Mouse (Mus musculus) liver, embryonic 15.5 days (tissue): ENCODE data around the gene Slc7a6. TPM values are rescaled to one million over a fixed set of nuclear protein-coding genes. Genes with fewer than 3 reads are reported as not detected.
A peak's percentile ranks its signal among the peaks of the same experiment; 100 is the strongest.

ENCODE experiments used
- ATAC-seq: fragments of 200-750 bp; cut with Nextera tagmentation; 2 replicates; pipeline ENCODE4 v1.8.0; 2017; ENCODE audit warnings: moderate number of reproducible peaks, mild to moderate bottlenecking, moderate library complexity; ENCODE audit not compliant: insufficient read depth
- H3K27ac ChIP-seq: fragments of 300-500 bp; sonication (generic); replicated peaks from 2 replicates; pipeline ENCODE4 v1.5.1; 2015; ENCODE audit warnings: mild to moderate bottlenecking, inconsistent platforms
- H3K27me3 ChIP-seq: fragments of 300-500 bp; sonication (generic); 2 replicates; pipeline ENCODE4 v1.6.1; 2015; ENCODE audit warnings: mild to moderate bottlenecking, inconsistent platforms
- H3K36me3 ChIP-seq: fragments of 300-500 bp; sonication (generic); replicated peaks from 2 replicates; pipeline ENCODE4 v1.6.1; 2015; ENCODE audit warnings: moderate library complexity, mild to moderate bottlenecking, inconsistent platforms
- H3K4me1 ChIP-seq: fragments of 300-500 bp; sonication (generic); replicated peaks from 2 replicates; pipeline ENCODE4 v1.6.1; 2015; ENCODE audit warnings: inconsistent platforms
- H3K4me2 ChIP-seq: fragments of 300-500 bp; sonication (generic); 2 replicates; pipeline ENCODE4 v1.6.1; 2015; ENCODE audit warnings: moderate library complexity, mild to moderate bottlenecking, inconsistent platforms
- H3K4me3 ChIP-seq: fragments of 300-500 bp; sonication (generic); replicated peaks from 2 replicates; pipeline ENCODE4 v1.5.1; 2015; ENCODE audit warnings: mild to moderate bottlenecking, inconsistent platforms
- H3K9ac ChIP-seq: fragments of 300-500 bp; sonication (generic); 2 replicates; pipeline ENCODE4 v1.6.1; 2015; ENCODE audit warnings: moderate library complexity, mild to moderate bottlenecking, inconsistent platforms
- H3K9me3 ChIP-seq: fragments of 300-500 bp; sonication (generic); replicated peaks from 2 replicates; pipeline ENCODE4 v1.6.1; 2016; ENCODE audit warnings: inconsistent platforms
- WGBS: fragments of 180-500 bp; shearing (Covaris S2); methylation state at CpG from one replicate; pipeline ENCODE4 v1.1.7; 2015; ENCODE audit warnings: mixed read lengths; ENCODE audit not compliant: insufficient replicate concordance; 5-methylcytosine and 5-hydroxymethylcytosine counted together
- polyA plus RNA-seq: library from polyadenylated mRNA; unstranded; fragments of >200 nt; fragmentation: Nextera tagmentation; extraction: Ambion mirVana; gene quantifications from 2 replicates; pipeline ENCODE4 v1.2.1, GENCODE M21; 2015

Slc7a6 gene
- polyA plus RNA-seq, 1 experiment from 2014 or later, result 5.1 TPM

DNA sequence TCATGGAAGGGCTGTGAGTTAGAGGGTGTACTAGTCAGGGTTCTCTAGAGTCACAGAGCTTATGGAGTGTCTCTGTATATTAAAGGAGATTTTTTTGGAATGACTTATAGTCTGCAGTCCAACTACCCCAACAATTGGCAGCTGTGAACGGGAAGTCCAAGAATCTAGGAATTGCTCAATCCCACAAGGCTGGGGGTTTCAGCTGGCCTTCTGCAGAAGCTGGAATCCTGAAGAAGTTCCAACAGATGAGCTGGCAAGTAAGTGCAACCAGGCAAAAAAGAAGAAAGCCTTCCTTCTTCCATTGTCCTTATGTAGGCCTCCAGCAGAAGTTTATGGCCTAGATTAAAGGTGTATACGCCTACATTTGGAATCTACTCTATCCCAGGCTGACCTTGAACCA, 23.3 kb upstream of the Slc7a6 start:
- 67% methylated on average over 2 of the region's 2 CpGs for WGBS
- no peak for ATAC-seq

DNA sequence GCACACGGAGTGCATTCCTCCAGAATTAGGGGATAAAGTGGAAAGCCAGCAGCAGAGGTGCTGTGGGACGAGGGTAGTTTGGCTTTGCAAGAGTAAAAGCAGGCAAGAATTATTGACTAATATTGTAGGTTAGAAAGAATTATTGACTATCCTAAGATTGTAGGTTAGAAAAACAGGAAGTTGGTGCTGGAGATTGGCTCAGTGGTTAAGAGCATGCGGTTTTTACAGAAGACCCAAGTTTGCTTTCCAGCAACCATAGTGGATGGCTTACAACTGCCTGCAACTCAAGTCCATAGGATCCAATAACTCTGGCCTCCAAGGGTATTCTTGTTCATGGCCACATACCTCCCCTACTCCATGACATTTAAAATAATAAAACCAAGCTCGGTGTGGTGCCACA, 22.6 kb upstream of the Slc7a6 start:
- Histone ChIP-seq H3K36me3 (no peaks in the 10 kb centered on the region), H3K9me3 (no peaks in the 10 kb centered on the region), H3K27ac (no peak overlapping the region), H3K27me3 (no peaks in the 10 kb centered on the region; the same call in 1 of the 2 replicates), H3K4me1 (peaks cover 23% of the 10 kb centered on the region), H3K4me2 (no peak overlapping the region), H3K9ac (no peak overlapping the region), H3K4me3 (no peak overlapping the region)
- WGBS, result 55% methylated on average over 4 of the region's 4 CpGs
- ATAC-seq, result no peak

More for the DNA sequence above, 23.3 kb upstream of the Slc7a6 start:
- Histone ChIP-seq H3K9ac (no peak overlapping the region), H3K27ac (no peak overlapping the region), H3K4me3 (no peak overlapping the region), H3K4me1 (peaks cover 19% of the 10 kb centered on the region), H3K36me3 (no peaks in the 10 kb centered on the region), H3K9me3 (no peaks in the 10 kb centered on the region), H3K4me2 (no peak overlapping the region), H3K27me3 (peaks cover 2% of the 10 kb centered on the region)

- Histone ChIP-seq H3K36me3 (no peaks in the 10 kb centered on the region), H3K9me3 (no peaks in the 10 kb centered on the region), H3K27ac (no peak overlapping the region), H3K4me1 (peaks cover 28% of the 10 kb centered on the region), H3K9ac (no peak overlapping the region), H3K4me3 (no peak overlapping the region), H3K27me3 (no peaks in the 10 kb centered on the region; the same call in 1 of the 2 replicates), H3K4me2 (no peak overlapping the region)
- ATAC-seq, result no peak
- 68% methylated on average over 6 of the region's 6 CpGs for WGBS
Observed at GRCm38 (mm10) chr8:106147868-106148565, 20.6 kb upstream of the Slc7a6 start.

DNA sequence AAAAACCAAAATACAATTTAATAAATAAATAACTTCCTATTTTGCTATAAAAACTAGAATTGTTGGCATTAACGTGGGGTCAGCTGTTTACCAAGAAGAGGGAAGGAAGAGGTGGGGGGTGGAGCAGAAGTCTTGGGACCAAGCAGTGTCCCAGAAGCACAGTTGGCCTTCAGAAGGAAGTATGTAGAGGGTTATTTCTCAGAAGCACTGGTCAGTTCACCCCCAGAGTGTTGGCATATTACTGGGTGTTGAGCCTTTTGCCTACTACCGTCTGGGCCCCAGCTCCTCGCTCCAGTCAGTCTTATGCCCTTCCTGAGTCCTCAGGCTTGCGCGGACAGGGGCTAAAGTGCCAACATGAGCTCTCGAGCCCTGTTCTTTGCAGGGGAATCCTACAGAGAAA, 19.6 kb upstream of the Slc7a6 start:
- 71% methylated on average over 6 of the region's 6 CpGs for WGBS
- Histone ChIP-seq H3K4me1 (peaks cover 37% of the 10 kb centered on the region), H3K27me3 (no peaks in the 10 kb centered on the region; the same call in 1 of the 2 replicates), H3K9me3 (no peaks in the 10 kb centered on the region), H3K27ac (peak overlapping the region; percentile 59; the same call in 1 of the 2 replicates), H3K9ac (no peak overlapping the region), H3K36me3 (no peaks in the 10 kb centered on the region), H3K4me3 (no peak overlapping the region), H3K4me2 (peak overlapping the region; percentile 20; the same call in 1 of the 2 replicates)
- no peak for ATAC-seq

DNA sequence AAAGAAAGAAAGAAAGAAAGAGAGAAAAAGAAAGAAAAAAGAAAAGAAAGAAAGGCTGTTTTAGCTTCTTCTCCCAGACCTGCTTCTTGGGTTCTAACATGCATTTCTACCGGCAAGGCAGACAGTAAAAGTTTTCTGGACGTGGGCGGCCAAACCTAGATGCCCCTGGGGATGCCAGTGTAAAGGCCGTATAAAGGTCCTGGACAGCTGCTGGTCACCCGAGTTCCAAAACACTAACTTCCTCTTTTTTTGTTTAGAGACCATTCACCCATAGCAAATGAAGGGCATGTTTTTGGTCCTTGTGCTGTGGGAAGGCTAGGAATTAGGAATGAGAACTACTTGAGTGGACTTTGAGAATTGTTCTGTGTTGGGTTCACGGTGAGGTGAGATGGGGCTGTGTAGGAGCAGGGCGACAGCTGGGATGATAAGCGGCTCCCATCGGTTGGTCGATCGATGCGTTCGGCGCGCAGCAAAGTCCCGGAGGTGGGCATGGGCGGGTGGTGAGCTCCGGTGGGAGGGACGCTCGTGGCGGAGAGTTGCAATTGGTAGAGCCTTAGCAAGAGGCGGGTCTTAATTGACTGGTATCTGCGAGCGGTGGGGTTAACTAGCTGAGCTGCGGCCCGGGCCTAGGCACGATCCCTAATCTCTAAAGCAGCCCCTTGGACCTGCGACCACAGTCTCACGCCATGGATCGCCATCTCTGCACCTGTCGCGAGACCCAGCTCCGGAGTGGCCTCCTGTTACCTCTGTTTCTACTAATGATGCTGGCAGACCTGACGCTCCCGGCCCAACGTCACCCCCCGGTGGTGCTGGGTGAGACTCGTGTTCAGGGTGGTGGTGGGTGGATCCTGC, 18.6 kb upstream of the Slc7a6 start, which contains the start of gene Pla2g15:
Pla2g15 (plus strand) TSS at position 599 of the 852 bp plus-strand sequence.
- Histone ChIP-seq H3K4me3 (peak within 1 kb of the TSS; percentile 70), H3K9me3 (no peaks in the 10 kb centered on the region), H3K4me1 (peaks cover 37% of the 10 kb centered on the region), H3K9ac (peak within 1 kb of the TSS; percentile 65), H3K36me3 (no peaks in the 10 kb centered on the region), H3K4me2 (peak within 1 kb of the TSS; percentile 91), H3K27ac (peak within 1 kb of the TSS; percentile 62), H3K27me3 (no peaks in the 10 kb centered on the region; the same call in 1 of the 2 replicates)
- under 1% methylated on average over 38 of the region's 38 CpGs for WGBS
- peak; percentile 91 for ATAC-seq

GRCm38 (mm10) chr8:106150653-106151000, 18.0 kb upstream of the Slc7a6 start:
- peak; percentile 33 for ATAC-seq
- peak overlapping the region; percentile 91 for H3K4me2 ChIP-seq
- H3K4me1 ChIP-seq, result peaks cover 34% of the 10 kb centered on the region
- peak overlapping the region; percentile 70 for H3K4me3 ChIP-seq
- 12% methylated on average over 8 of the region's 8 CpGs for WGBS
- no peaks in the 10 kb centered on the region; the same call in 1 of the 2 replicates for H3K36me3 ChIP-seq
- peak overlapping the region; percentile 65 for H3K9ac ChIP-seq
- no peaks in the 10 kb centered on the region for H3K9me3 ChIP-seq
- peak overlapping the region; percentile 48 for H3K27ac ChIP-seq
- no peaks in the 10 kb centered on the region for H3K27me3 ChIP-seq

GRCm38 (mm10) chr8:106151041-106151440, 17.6 kb upstream of the Slc7a6 start:
- 64% methylated on average over 9 of the region's 9 CpGs for WGBS
- Histone ChIP-seq H3K4me2 (peak overlapping the region; percentile 91), H3K9me3 (no peaks in the 10 kb centered on the region), H3K4me3 (peak overlapping the region; percentile 70), H3K27me3 (no peaks in the 10 kb centered on the region), H3K9ac (0 out of 2 replicates have a peak overlapping the region, but pooled peaks have one; percentile 65), H3K27ac (peak overlapping the region; percentile 48), H3K4me1 (peaks cover 34% of the 10 kb centered on the region), H3K36me3 (peaks cover 1% of the 10 kb centered on the region; the same call in 1 of the 2 replicates)
- ATAC-seq, result no peak

- ATAC-seq, result no peak
- H3K9ac ChIP-seq, result no peak overlapping the region
- no peak overlapping the region for H3K4me3 ChIP-seq
- H3K27ac ChIP-seq, result no peak overlapping the region
- no peaks in the 10 kb centered on the region for H3K9me3 ChIP-seq
- peaks cover 4% of the 10 kb centered on the region; the same call in 1 of the 2 replicates for H3K36me3 ChIP-seq
- H3K4me1 ChIP-seq, result peaks cover 34% of the 10 kb centered on the region
- H3K4me2 ChIP-seq, result peak overlapping the region; percentile 23
- H3K27me3 ChIP-seq, result no peaks in the 10 kb centered on the region
- WGBS, result 8% methylated on average over 4 of the region's 4 CpGs
Observed at GRCm38 (mm10) chr8:106152876-106153275, 15.8 kb upstream of the Slc7a6 start.

- Histone ChIP-seq H3K4me2 (no peak overlapping the region), H3K9ac (no peak overlapping the region), H3K36me3 (peaks cover 4% of the 10 kb centered on the region; the same call in 1 of the 2 replicates), H3K9me3 (no peaks in the 10 kb centered on the region), H3K4me3 (no peak overlapping the region), H3K4me1 (peaks cover 11% of the 10 kb centered on the region), H3K27ac (no peak overlapping the region), H3K27me3 (no peaks in the 10 kb centered on the region)
- no peak for ATAC-seq
- WGBS, result 14% methylated on average over 1 of the region's 1 CpGs
Observed at GRCm38 (mm10) chr8:106157419-106157818, 11.2 kb upstream of the Slc7a6 start.

DNA sequence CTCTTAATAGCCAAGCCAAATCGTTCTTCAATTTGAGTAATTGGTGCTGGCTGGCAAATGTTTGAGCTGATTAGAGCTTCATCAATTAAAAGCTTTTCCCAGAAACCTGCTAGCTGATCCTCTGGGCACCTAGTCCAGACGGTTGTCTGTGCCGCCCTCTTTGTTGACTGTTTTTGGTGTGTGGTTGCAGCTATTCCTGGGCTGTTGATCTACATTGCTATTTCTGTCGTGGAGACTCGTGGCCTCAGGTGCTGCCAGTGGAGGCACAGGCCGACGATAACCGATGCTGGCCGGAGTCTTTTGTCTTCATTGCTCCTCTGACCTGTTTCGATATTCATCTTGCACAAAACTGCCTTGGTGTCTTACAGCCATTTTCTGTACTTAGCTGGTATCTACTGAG, 10.3 kb upstream of the Slc7a6 start:
- H3K9me3 ChIP-seq, result no peaks in the 10 kb centered on the region
- no peak overlapping the region for H3K4me3 ChIP-seq
- peaks cover 11% of the 10 kb centered on the region for H3K36me3 ChIP-seq
- H3K27me3 ChIP-seq, result no peaks in the 10 kb centered on the region
- no peak overlapping the region for H3K27ac ChIP-seq
- WGBS, result 78% methylated on average over 10 of the region's 10 CpGs
- H3K4me2 ChIP-seq, result no peak overlapping the region
- no peak for ATAC-seq
- peaks cover 5% of the 10 kb centered on the region for H3K4me1 ChIP-seq
- no peak overlapping the region for H3K9ac ChIP-seq

DNA sequence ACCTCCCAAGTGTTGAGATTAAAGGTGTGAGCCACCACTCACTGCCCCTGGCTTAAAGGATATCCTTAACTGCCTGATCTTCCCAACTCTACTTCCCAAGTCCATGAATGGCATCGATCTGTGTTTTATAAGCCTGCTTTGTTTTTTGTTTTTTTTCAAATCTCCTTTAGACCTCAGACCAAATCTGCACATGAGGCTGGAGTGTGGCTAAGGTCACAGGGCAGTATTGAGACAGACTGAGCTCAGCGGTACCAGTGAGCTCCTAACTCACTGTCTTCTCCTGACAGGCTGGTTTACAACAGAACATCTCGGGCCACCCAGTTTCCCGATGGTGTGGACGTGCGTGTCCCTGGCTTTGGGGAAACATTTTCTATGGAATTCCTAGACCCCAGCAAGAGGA, 8.8 kb upstream of the Slc7a6 start:
- Histone ChIP-seq H3K4me1 (no peaks in the 10 kb centered on the region), H3K9ac (no peak overlapping the region), H3K27me3 (no peaks in the 10 kb centered on the region), H3K4me2 (no peak overlapping the region), H3K9me3 (no peaks in the 10 kb centered on the region), H3K4me3 (no peak overlapping the region), H3K36me3 (peaks cover 11% of the 10 kb centered on the region), H3K27ac (no peak overlapping the region)
- ATAC-seq, result no peak
- WGBS, result 84% methylated on average over 6 of the region's 6 CpGs
